Mouse (Mus musculus): Measurements from ENCODE around the gene Pcbp4.
"Not testable (repeated sequence)": the region's sequence is repeated elsewhere in the genome, so short reads cannot be mapped to it uniquely, and the experiment has no call there.

Pcbp4 gene

GRCm38 (mm10) chr9:106480541-106480940 lies 27.4 kb downstream of the Pcbp4 start:
- DNase-seq (ENCODE audit: low read depth in 1 of 2, low spot score in 2 of 2): no peak

GRCm38 (mm10) chr9:106481075-106481474 lies 28.0 kb downstream of the Pcbp4 start:
- DNase-seq (ENCODE audit: low read depth in 1 of 2, low spot score in 2 of 2): peak in 1 of 2 experiments; percentile 1

GRCm38 (mm10) chr9:106481676-106482075 lies 28.6 kb downstream of the Pcbp4 start:
- peak in 1 of 2 experiments; percentile 0 for DNase-seq (ENCODE audit: low read depth in 1 of 2, low spot score in 2 of 2)

GRCm38 (mm10) chr9:106482578-106483115 lies 29.6 kb downstream of the Pcbp4 start:
- DNase-seq (ENCODE audit: low read depth in 1 of 2, low spot score in 2 of 2): peak in 1 of 2 experiments; percentile 0

GRCm38 (mm10) chr9:106483136-106483535 lies 30.0 kb downstream of the Pcbp4 start:
- DNase-seq (ENCODE audit: low read depth in 1 of 2, low spot score in 2 of 2): no peak

- peak in 1 of 2 experiments; percentile 0 for DNase-seq (ENCODE audit: low read depth in 1 of 2, low spot score in 2 of 2)
Measured at GRCm38 (mm10) chr9:106483606-106484005, 30.5 kb downstream of the Pcbp4 start.

GRCm38 (mm10) chr9:106485076-106485475 lies 32.0 kb downstream of the Pcbp4 start:
- peak in 1 of 2 experiments; percentile 0 for DNase-seq (ENCODE audit: low read depth in 1 of 2, low spot score in 2 of 2)

GRCm38 (mm10) chr9:106487602-106488001 lies 34.5 kb downstream of the Pcbp4 start:
- not testable (repeated sequence) for DNase-seq (ENCODE audit: low read depth in 1 of 2, low spot score in 2 of 2)

- DNase-seq (ENCODE audit: low read depth in 1 of 2, low spot score in 2 of 2): no peak
Measured at GRCm38 (mm10) chr9:106499667-106500066, 46.6 kb downstream of the Pcbp4 start, which contains the start of gene Iqcf1. Iqcf1 (plus strand) TSS chr9:106499967.

GRCm38 (mm10) chr9:106501846-106502245 lies 48.8 kb downstream of the Pcbp4 start:
- no peak for DNase-seq (ENCODE audit: low read depth in 1 of 2, low spot score in 2 of 2)

GRCm38 (mm10) chr9:106504246-106504645 lies 51.2 kb downstream of the Pcbp4 start:
- DNase-seq (ENCODE audit: low read depth in 1 of 2, low spot score in 2 of 2): no peak

- no peak for DNase-seq (ENCODE audit: low read depth in 1 of 2, low spot score in 2 of 2)
Measured at GRCm38 (mm10) chr9:106509356-106509755, 56.3 kb downstream of the Pcbp4 start.

GRCm38 (mm10) chr9:106512729-106513450 lies 59.8 kb downstream of the Pcbp4 start:
- DNase-seq (ENCODE audit: low read depth in 1 of 2, low spot score in 2 of 2): no peak

GRCm38 (mm10) chr9:106513566-106513965 lies 60.5 kb downstream of the Pcbp4 start:
- no peak for DNase-seq (ENCODE audit: low read depth in 1 of 2, low spot score in 2 of 2)

Measured in monocyte, adult 2 months (primary cell).